Mouse (Mus musculus) cortical plate, adult 2 months (tissue): ENCODE measurements around the gene Rbm17. TPM values are rescaled to one million over a fixed set of nuclear protein-coding genes. Genes with fewer than 3 reads are reported as not detected.
A peak's percentile ranks its signal among the peaks of the same experiment; 100 is the strongest.

ENCODE experiments used
- H3K27ac ChIP-seq: fragments of 200-500 bp; 2 replicates; pipeline ENCODE4 v1.5.1; 2012; ENCODE audit warnings: low read length, control low read depth, inconsistent platforms; ENCODE audit not compliant: insufficient read depth
- H3K4me1 ChIP-seq: fragments of 200-500 bp; 2 replicates; pipeline ENCODE4 v1.6.1; 2011; ENCODE audit warnings: low read length; ENCODE audit not compliant: control insufficient read depth, insufficient read depth
- H3K4me3 ChIP-seq: fragments of 200-500 bp; 2 replicates; pipeline ENCODE4 v1.5.1; 2011; ENCODE audit warnings: mild to moderate bottlenecking, low read length, control low read depth; ENCODE audit not compliant: insufficient read depth
- CTCF ChIP-seq: fragments of 200-500 bp; IDR thresholded peaks from 2 replicates; pipeline ENCODE4 v1.5.1; 2011; ENCODE audit warnings: mild to moderate bottlenecking, control low read depth, low read length; ENCODE audit not compliant: insufficient read depth; ENCODE audit errors: extremely low read depth
- POLR2A ChIP-seq: fragments of 200-500 bp; IDR thresholded peaks from 2 replicates; pipeline ENCODE4 v1.6.1; 2011; ENCODE audit warnings: mild to moderate bottlenecking, low read length, control low read depth; ENCODE audit not compliant: insufficient read depth; ENCODE audit errors: extremely low read depth
- polyA plus RNA-seq: library from polyadenylated mRNA; depleted of rRNA; stranded (reverse); fragments of >200 nt; gene quantifications from 2 replicates; pipeline ENCODE4 v1.2.3, GENCODE M21; 2012; rRNA removed

Gene Rbm17
- 93.7 and 104 TPM in 2 replicates for polyA plus RNA-seq

GRCm38 (mm10) chr2:11604053-11604452, at the start of gene Rbm17:
Rbm17 (minus strand) TSS chr2:11604153.
- Histone ChIP-seq H3K4me3 (peak within 1 kb of the TSS; percentile 79), H3K4me1 (no peaks in the 10 kb centered on the region), H3K27ac (no peak within 1 kb of the TSS)
- TF ChIP-seq CTCF = no peak
- no peak for TF ChIP-seq POLR2A

- TF ChIP-seq CTCF = no peak
- no peak for TF ChIP-seq POLR2A
- no peak overlapping the region for H3K4me3 ChIP-seq
Observed at GRCm38 (mm10) chr2:11653330-11653729, 49.4 kb upstream of the Rbm17 start.

GRCm38 (mm10) chr2:11652780-11653179, 48.8 kb upstream of the Rbm17 start:
- no peak for TF ChIP-seq POLR2A
- Histone ChIP-seq H3K4me1 (peaks cover 2% of the 10 kb centered on the region; the same call in 1 of the 2 replicates), H3K27ac (no peak overlapping the region), H3K4me3 (no peak overlapping the region)

More at GRCm38 (mm10) chr2:11653330-11653729, 49.4 kb upstream of the Rbm17 start:
- H3K4me1 ChIP-seq = peaks cover 2% of the 10 kb centered on the region; the same call in 1 of the 2 replicates
- H3K27ac ChIP-seq = no peak overlapping the region

- Histone ChIP-seq H3K4me3 (no peak overlapping the region), H3K4me1 (peaks cover 2% of the 10 kb centered on the region; the same call in 1 of the 2 replicates), H3K27ac (no peak overlapping the region)
- TF ChIP-seq CTCF (no peak), POLR2A (no peak)
Observed at GRCm38 (mm10) chr2:11652196-11652595, 48.2 kb upstream of the Rbm17 start.

GRCm38 (mm10) chr2:11651476-11651875, 47.5 kb upstream of the Rbm17 start:
- H3K4me3 ChIP-seq = no peak overlapping the region
- TF ChIP-seq POLR2A (no peak), CTCF (no peak)
- no peak overlapping the region for H3K27ac ChIP-seq
- peaks cover 2% of the 10 kb centered on the region; the same call in 1 of the 2 replicates for H3K4me1 ChIP-seq

GRCm38 (mm10) chr2:11645297-11645696, 41.3 kb upstream of the Rbm17 start:
- Histone ChIP-seq H3K27ac (no peak overlapping the region), H3K4me3 (no peak overlapping the region), H3K4me1 (no peaks in the 10 kb centered on the region)
- TF ChIP-seq POLR2A = no peak
- TF ChIP-seq CTCF = no peak

GRCm38 (mm10) chr2:11644057-11644456, 40.1 kb upstream of the Rbm17 start:
- no peak overlapping the region for H3K4me3 ChIP-seq
- TF ChIP-seq POLR2A (no peak), CTCF (no peak)
- H3K4me1 ChIP-seq = no peaks in the 10 kb centered on the region
- H3K27ac ChIP-seq = no peak overlapping the region

GRCm38 (mm10) chr2:11642451-11642941, 38.5 kb upstream of the Rbm17 start, which contains the start of gene Il2ra:
Il2ra (plus strand) TSS chr2:11642807.
- H3K4me1 ChIP-seq = no peaks in the 10 kb centered on the region
- TF ChIP-seq POLR2A (no peak), CTCF (no peak)
- H3K4me3 ChIP-seq = no peak within 1 kb of the TSS
- no peak within 1 kb of the TSS for H3K27ac ChIP-seq

GRCm38 (mm10) chr2:11637115-11637514, 33.2 kb upstream of the Rbm17 start:
- H3K4me3 ChIP-seq = no peak overlapping the region
- H3K4me1 ChIP-seq = no peaks in the 10 kb centered on the region
- H3K27ac ChIP-seq = no peak overlapping the region
- no peak for TF ChIP-seq POLR2A
- no peak for TF ChIP-seq CTCF

- no peak overlapping the region for H3K4me3 ChIP-seq
- H3K4me1 ChIP-seq = no peaks in the 10 kb centered on the region
- TF ChIP-seq POLR2A (no peak), CTCF (no peak)
- no peak overlapping the region for H3K27ac ChIP-seq
Observed at GRCm38 (mm10) chr2:11636138-11636480, 32.2 kb upstream of the Rbm17 start.
